Mouse (Mus musculus): Measurements from ENCODE around the gene Mrm1. TPM values are rescaled to one million over a fixed set of nuclear protein-coding genes. Genes with fewer than 3 reads are reported as not detected.
"Not testable (repeated sequence)": the region's sequence is repeated elsewhere in the genome, so short reads cannot be mapped to it uniquely, and the experiment has no call there.

The Mrm1 gene
- polyA plus RNA-seq, 1 experiment from 2014 or later: 12.1 TPM

DNA sequence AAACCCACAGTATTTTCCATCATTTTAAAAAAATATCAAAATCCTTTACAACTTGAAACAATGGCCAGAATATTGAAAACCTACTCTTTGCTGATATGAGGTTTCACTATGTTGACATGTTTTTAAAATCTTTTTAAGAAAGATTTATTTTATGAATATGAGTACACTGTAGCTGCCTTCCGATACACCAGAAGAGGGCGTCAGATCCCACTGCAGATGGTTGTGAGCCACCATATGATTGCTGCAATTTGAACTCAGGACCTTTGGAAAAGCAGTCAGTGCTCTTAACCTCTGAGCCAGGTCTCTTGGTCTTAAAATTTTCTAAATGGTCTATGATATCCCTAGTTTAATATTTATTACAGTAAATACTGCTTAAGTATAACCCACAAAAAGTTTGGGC is 20.0 kb upstream of the Mrm1 start:
- 92% methylated on average over 2 of the region's 2 CpGs for WGBS
- peaks cover 73% of the 10 kb centered on the region for H3K36me3 ChIP-seq (ENCODE audit: insufficient read depth)
- DNase-seq: no peak
- no peak overlapping the region for H3K4me2 ChIP-seq
- TF ChIP-seq CTCF (IDR thresholded peaks at IDR 0.05; ENCODE audit: low read depth): no peak
- H3K9ac ChIP-seq: no peak overlapping the region
- no peak for ATAC-seq (ENCODE audit: insufficient read depth)
- H3K4me3 ChIP-seq (ENCODE audit: low read depth, low read length): no peak overlapping the region
- H3K27ac ChIP-seq (ENCODE audit: low read depth): no peak overlapping the region
- no peaks in the 10 kb centered on the region for H3K4me1 ChIP-seq (ENCODE audit: insufficient read depth)
- no peaks in the 10 kb centered on the region for H3K27me3 ChIP-seq (ENCODE audit: insufficient read depth, low read length)
- H3K9me3 ChIP-seq (ENCODE audit: low read depth, low read length): no peaks in the 10 kb centered on the region

- peak; percentile 7; the same call in 1 of the 2 replicates for ATAC-seq (ENCODE audit: insufficient read depth)
- peak overlapping the region; percentile 56 for H3K27ac ChIP-seq (ENCODE audit: low read depth)
Measured at GRCm38 (mm10) chr11:84829495-84829894, 10.2 kb upstream of the Mrm1 start.

DNA sequence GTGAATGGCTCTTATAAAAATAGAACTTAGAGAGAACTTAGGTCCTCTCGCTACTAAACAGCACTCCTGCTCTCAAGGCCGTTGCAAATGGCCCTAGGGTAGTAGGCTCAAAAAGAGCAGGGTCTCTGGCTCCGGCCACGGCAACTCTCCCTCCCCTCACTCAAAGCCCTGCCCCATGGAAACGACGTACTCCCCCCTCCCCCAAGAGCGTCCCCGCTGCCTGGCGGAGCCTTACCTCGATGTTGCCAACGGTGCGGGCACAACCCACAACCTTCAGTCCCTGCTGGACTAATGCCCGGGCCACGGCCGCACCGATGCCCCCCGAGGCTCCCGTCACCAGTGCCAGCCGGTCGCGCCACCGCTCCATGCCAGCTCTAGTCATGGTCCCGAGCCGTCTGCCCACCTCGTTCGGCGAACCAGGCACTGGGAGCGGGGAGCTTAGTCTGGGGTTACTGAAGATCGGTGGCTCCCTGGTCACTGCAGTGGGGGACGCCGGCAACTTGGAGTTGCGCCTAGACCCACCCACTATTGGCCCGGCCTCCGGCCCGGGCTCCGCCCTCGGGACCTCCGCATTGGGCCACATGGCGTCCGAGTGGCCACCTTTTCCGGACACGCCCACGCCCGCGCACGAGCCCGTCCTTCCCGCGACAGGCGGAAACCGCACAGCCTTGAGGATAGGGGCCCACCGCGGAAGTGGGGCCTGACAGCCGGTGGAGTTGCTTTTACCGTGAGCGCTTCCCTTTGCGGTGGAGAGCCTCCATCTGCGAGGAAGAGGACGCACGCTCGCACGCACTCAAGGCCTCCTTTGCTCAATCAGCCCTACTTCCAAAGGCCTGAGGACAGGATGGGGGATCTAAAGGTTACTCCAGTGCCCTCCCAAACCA is 9.4 kb upstream of the Mrm1 start, which contains the start of gene Dhrs11:
TSS of gene Dhrs11 (minus strand) at position 479 of the 884 bp plus-strand sequence.
- ATAC-seq (ENCODE audit: insufficient read depth): peak; percentile 97
- under 1% methylated on average over 62 of the region's 62 CpGs for WGBS
- H3K4me2 ChIP-seq: peak within 1 kb of the TSS; percentile 90
- H3K4me3 ChIP-seq (ENCODE audit: low read depth, low read length): peak within 1 kb of the TSS; percentile 76
- no peak for TF ChIP-seq CTCF (IDR thresholded peaks at IDR 0.05; ENCODE audit: low read depth)
- H3K9ac ChIP-seq: peak within 1 kb of the TSS; percentile 75
- peaks cover 29% of the 10 kb centered on the region for H3K36me3 ChIP-seq (ENCODE audit: insufficient read depth)
- H3K27ac ChIP-seq (ENCODE audit: low read depth): peak within 1 kb of the TSS; percentile 73
- H3K4me1 ChIP-seq (ENCODE audit: insufficient read depth): 0 out of 2 replicates have a peak, but pooled peaks cover 2% of the 10 kb centered on the region
- H3K27me3 ChIP-seq (ENCODE audit: insufficient read depth, low read length): no peaks in the 10 kb centered on the region
- no peaks in the 10 kb centered on the region for H3K9me3 ChIP-seq (ENCODE audit: low read depth, low read length)
- DNase-seq: peak; percentile 96

More at GRCm38 (mm10) chr11:84829495-84829894, 10.2 kb upstream of the Mrm1 start:
- Histone ChIP-seq H3K4me2 (peak overlapping the region; percentile 90), H3K4me3 (ENCODE audit: low read depth, low read length) (peak overlapping the region; percentile 76), H3K9ac (peak overlapping the region; percentile 75), H3K36me3 (ENCODE audit: insufficient read depth) (peaks cover 36% of the 10 kb centered on the region)
- WGBS: 65% methylated on average over 11 of the region's 11 CpGs
- DNase-seq; H3K4me1 ChIP-seq (ENCODE audit: insufficient read depth); H3K9me3 ChIP-seq (ENCODE audit: low read depth, low read length); H3K27me3 ChIP-seq (ENCODE audit: insufficient read depth, low read length): not testable (repeated sequence)

DNA sequence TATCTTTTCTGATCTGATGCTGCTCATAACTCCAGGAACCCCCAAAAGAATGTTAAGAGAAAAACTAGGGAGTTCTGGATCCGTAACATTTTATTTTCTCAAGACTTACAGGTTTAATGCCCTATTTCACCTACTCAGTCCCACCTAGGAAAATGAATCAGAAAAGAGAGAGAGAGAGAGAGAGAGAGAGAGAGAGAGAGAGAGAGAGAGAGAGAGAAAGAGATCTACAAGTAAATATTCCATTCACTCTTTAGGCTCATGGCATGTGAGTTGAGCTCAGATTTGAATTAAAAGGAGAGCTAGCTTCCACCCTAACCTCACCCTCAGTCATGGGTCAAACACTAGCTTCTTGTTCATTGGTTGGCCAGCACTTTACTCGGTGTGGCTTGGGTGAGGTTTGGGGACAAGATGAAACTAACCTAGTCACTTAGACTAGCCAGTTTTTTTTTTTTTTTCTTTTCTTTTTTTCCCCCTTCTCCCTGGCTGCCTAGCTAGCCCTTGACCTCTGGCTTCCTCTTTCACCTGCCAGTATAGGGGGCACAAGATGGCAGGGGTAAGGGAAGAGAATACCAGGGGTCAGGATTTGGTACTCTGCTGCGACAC is 8.7 kb upstream of the Mrm1 start:
- peak overlapping the region; percentile 75 for H3K9ac ChIP-seq
- ATAC-seq (ENCODE audit: insufficient read depth) (no peak), DNase-seq (no peak)
- peak overlapping the region; percentile 90 for H3K4me2 ChIP-seq
- H3K4me3 ChIP-seq (ENCODE audit: low read depth, low read length): peak overlapping the region; percentile 76
- H3K27ac ChIP-seq (ENCODE audit: low read depth): no peak overlapping the region
- H3K27me3 ChIP-seq (ENCODE audit: insufficient read depth, low read length): no peaks in the 10 kb centered on the region
- WGBS: 40% methylated on average over 3 of the region's 3 CpGs
- no peak for TF ChIP-seq CTCF (IDR thresholded peaks at IDR 0.05; ENCODE audit: low read depth)
- H3K9me3 ChIP-seq (ENCODE audit: low read depth, low read length): no peaks in the 10 kb centered on the region
- H3K36me3 ChIP-seq (ENCODE audit: insufficient read depth): peaks cover 23% of the 10 kb centered on the region
- 0 out of 2 replicates have a peak, but pooled peaks cover 2% of the 10 kb centered on the region for H3K4me1 ChIP-seq (ENCODE audit: insufficient read depth)

- ATAC-seq (ENCODE audit: insufficient read depth) (no peak), DNase-seq (no peak)
- Histone ChIP-seq H3K9me3 (ENCODE audit: low read depth, low read length) (no peaks in the 10 kb centered on the region), H3K4me2 (peak overlapping the region; percentile 90), H3K27ac (ENCODE audit: low read depth) (no peak overlapping the region), H3K36me3 (ENCODE audit: insufficient read depth) (peaks cover 18% of the 10 kb centered on the region), H3K4me3 (ENCODE audit: low read depth, low read length) (peak overlapping the region; percentile 76), H3K4me1 (ENCODE audit: insufficient read depth) (0 out of 2 replicates have a peak, but pooled peaks cover 2% of the 10 kb centered on the region), H3K9ac (peak overlapping the region; percentile 75; the same call in 1 of the 2 replicates), H3K27me3 (ENCODE audit: insufficient read depth, low read length) (no peaks in the 10 kb centered on the region)
- no peak for TF ChIP-seq CTCF (IDR thresholded peaks at IDR 0.05; ENCODE audit: low read depth)
Measured at GRCm38 (mm10) chr11:84827492-84827891, 8.2 kb upstream of the Mrm1 start.

DNA sequence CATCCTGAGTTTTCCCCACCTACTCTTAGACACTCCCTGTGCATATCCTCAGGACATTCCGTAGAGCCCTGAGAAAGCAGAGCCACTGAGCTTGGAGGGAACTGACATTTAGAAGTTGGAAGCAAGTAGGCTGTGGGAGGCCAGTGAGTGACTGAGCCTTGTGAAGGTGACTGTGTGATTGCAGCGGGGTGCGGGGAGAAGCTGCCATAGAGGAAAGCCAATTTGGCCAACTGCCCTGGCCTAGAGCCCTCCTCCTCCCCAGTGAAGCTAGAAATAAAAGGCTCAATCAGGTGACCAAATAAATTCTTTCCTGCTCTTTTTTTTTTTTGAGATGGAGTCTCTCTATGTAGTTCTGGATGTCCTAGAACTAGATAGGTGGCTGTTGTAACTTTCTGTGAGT is 6.9 kb upstream of the Mrm1 start:
- H3K9me3 ChIP-seq (ENCODE audit: low read depth, low read length): no peaks in the 10 kb centered on the region
- no peak overlapping the region; the same call in 1 of the 2 replicates for H3K4me3 ChIP-seq (ENCODE audit: low read depth, low read length)
- peak overlapping the region; percentile 27; the same call in 1 of the 2 replicates for H3K4me2 ChIP-seq
- WGBS: 37% methylated on average over 3 of the region's 3 CpGs
- H3K36me3 ChIP-seq (ENCODE audit: insufficient read depth): peaks cover 5% of the 10 kb centered on the region
- H3K4me1 ChIP-seq (ENCODE audit: insufficient read depth): 0 out of 2 replicates have a peak, but pooled peaks cover 2% of the 10 kb centered on the region
- no peak overlapping the region for H3K9ac ChIP-seq
- no peak for TF ChIP-seq CTCF (IDR thresholded peaks at IDR 0.05; ENCODE audit: low read depth)
- H3K27ac ChIP-seq (ENCODE audit: low read depth): no peak overlapping the region
- no peak for ATAC-seq (ENCODE audit: insufficient read depth)
- DNase-seq: peak; percentile 63
- no peaks in the 10 kb centered on the region for H3K27me3 ChIP-seq (ENCODE audit: insufficient read depth, low read length)
